Mouse (Mus musculus) G1E (cell line): Measurements from ENCODE around the gene Fam169b.
A peak's percentile ranks its signal among the peaks of the same experiment; 100 is the strongest.

ENCODE experiments used
- CTCF ChIP-seq: IDR thresholded peaks from 2 replicates; pipeline ENCODE4 v1.5.1; 2012; ENCODE audit warnings: low read depth, low read length, inconsistent platforms, mixed read lengths
- GATA1 ChIP-seq: IDR thresholded peaks from 2 replicates; pipeline ENCODE4 v1.6.1; 2012; ENCODE audit warnings: borderline replicate concordance, low read length, inconsistent platforms, mixed read lengths
- TAL1 ChIP-seq: conservative IDR thresholded peaks from 2 replicates; pipeline ENCODE4 v1.6.1; 2012; ENCODE audit warnings: low read depth, low read length, inconsistent platforms, mixed read lengths

DNA sequence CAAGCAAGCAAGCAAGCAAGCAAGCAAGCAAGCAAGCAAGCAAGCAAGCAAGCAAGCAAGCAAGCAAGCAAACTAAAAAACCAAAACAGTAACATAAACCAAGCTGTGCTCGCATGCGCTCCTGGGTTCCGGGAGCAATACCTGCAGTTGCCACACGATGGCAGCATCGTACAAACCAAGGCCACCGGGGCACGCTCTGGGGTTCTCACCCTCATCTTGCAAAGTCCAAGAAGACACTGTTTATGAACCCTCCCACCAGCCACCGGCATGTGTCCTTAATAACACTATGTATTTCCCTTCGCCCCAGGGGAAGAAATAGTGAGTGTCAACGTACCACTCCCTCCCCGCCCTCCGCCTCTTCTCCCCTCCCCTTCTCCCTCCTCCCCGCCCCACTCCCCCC lies 96.1 kb downstream of the Fam169b start:
- peak; percentile 83 for TF ChIP-seq CTCF
- TF ChIP-seq GATA1: no peak
- TF ChIP-seq TAL1: no peak
